Mouse (Mus musculus) liver, embryonic 14.5 days (tissue): ENCODE measurements around the gene Mast3. TPM values are rescaled to one million over a fixed set of nuclear protein-coding genes. Genes with fewer than 3 reads are reported as not detected.

Experiments used
- ATAC-seq: fragments of 200-750 bp; cut with Nextera tagmentation; 2 replicates; pipeline ENCODE4 v1.8.0; 2017; ENCODE audit warnings: moderate number of reproducible peaks, mild to moderate bottlenecking, moderate library complexity; ENCODE audit not compliant: insufficient read depth
- DNase-seq, 3 experiments: peaks; one replicate each; pipeline ENCODE4 v3.0.0-alpha.2; 2012 to 2013; ENCODE audit warnings: low read depth in 3 of 3, low spot score in 3 of 3
- H3K27ac ChIP-seq: fragments of 300-500 bp; sonication (generic); 2 replicates; pipeline ENCODE4 v1.5.1; 2014; ENCODE audit warnings: moderate library complexity, mild to moderate bottlenecking, control low read depth, inconsistent platforms
- H3K27me3 ChIP-seq: fragments of 300-500 bp; sonication (generic); 2 replicates; pipeline ENCODE4 v1.6.1; 2014; ENCODE audit warnings: mild to moderate bottlenecking, low read length, moderate library complexity; ENCODE audit not compliant: control insufficient read depth, insufficient read depth
- H3K36me3 ChIP-seq: fragments of 300-500 bp; sonication (generic); replicated peaks from 2 replicates; pipeline ENCODE4 v1.6.1; 2014; ENCODE audit warnings: low read depth; ENCODE audit not compliant: control insufficient read depth, insufficient read depth
- H3K4me1 ChIP-seq, 2 experiments: fragments of 200-500 bp in 1 of 2; fragments of 300-500 bp in 1 of 2; sonication (generic) in 1 of 2; replicated peaks; 2 replicates each; pipeline ENCODE4 v1.6.1; 2012 to 2014; ENCODE audit warnings: antibody characterized with exemption in 1 of 2, inconsistent platforms in 1 of 2, low read length in 1 of 2; ENCODE audit not compliant: control insufficient read depth in 2 of 2, insufficient read depth in 2 of 2
- H3K4me2 ChIP-seq: fragments of 300-500 bp; sonication (generic); 2 replicates; pipeline ENCODE4 v1.6.1; 2014; ENCODE audit warnings: low read depth, mild to moderate bottlenecking, control low read depth, moderate library complexity
- H3K4me3 ChIP-seq, 2 experiments: fragments of 200-500 bp in 1 of 2; fragments of 300-500 bp in 1 of 2; sonication (generic) in 1 of 2; 2 replicates each; pipeline ENCODE4 v1.5.1; 2012 to 2014; ENCODE audit warnings: low read depth in 2 of 2, low read length in 2 of 2, mild to moderate bottlenecking in 2 of 2, control low read depth in 1 of 2, inconsistent platforms in 1 of 2, moderate library complexity in 1 of 2; ENCODE audit not compliant: insufficient read depth in 1 of 2
- H3K9ac ChIP-seq: fragments of 300-500 bp; sonication (generic); replicated peaks from 2 replicates; pipeline ENCODE4 v1.6.1; 2014; ENCODE audit warnings: mild to moderate bottlenecking, control low read depth, moderate library complexity
- H3K9me3 ChIP-seq: fragments of 300-500 bp; sonication (generic); 2 replicates; pipeline ENCODE4 v1.6.1; 2016; ENCODE audit warnings: low read length, mixed read lengths; ENCODE audit not compliant: control insufficient read depth
- CTCF ChIP-seq: IDR thresholded peaks from 2 replicates; pipeline ENCODE4 v1.5.1; 2016; ENCODE audit warnings: antibody characterized with exemption, low read depth, control low read depth
- EP300 ChIP-seq: IDR thresholded peaks from 2 replicates; pipeline ENCODE4 v1.6.1; 2016; ENCODE audit warnings: antibody characterized with exemption, low read depth
- WGBS: fragments of 180-500 bp; shearing (Covaris S2); extraction: QIAGEN DNeasy Blood & Tissue Kit; methylation state at CpG from one replicate; pipeline ENCODE4 v1.1.7; 2014; ENCODE audit not compliant: insufficient replicate concordance; 5-methylcytosine and 5-hydroxymethylcytosine counted together
- polyA plus RNA-seq, 2 experiments: library from polyadenylated mRNA; depleted of rRNA in 1 of 2; stranded (reverse) in 1 of 2; unstranded in 1 of 2; fragments of >200 nt; fragmentation: Nextera tagmentation in 1 of 2; extraction: Ambion mirVana in 1 of 2; gene quantifications; 2 replicates each; pipeline versions ENCODE4 v1.2.1 to v1.2.3; 2012 to 2014

The Mast3 gene
- polyA plus RNA-seq, 2 experiments = 5.4 to 11.1 TPM

DNA sequence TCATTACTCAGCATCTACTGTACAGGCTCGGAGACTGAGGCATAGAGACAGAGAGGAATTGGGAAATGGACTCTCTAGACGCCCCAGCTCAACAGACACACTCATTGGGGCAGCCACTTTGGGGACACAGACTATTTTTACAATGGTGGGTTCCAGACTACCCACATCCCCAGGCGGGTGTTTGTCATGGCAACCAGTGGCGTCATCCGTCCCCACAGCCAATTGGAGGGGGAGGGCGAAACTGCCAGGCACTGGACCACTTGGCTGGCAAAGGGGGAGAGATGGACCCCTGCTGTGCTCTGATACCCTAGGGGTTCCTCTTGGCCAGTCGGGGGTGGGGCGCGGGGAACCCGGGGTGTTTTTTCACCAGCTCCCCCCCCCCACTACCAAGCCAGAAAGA is 4.2 kb downstream of the Mast3 start:
- WGBS = 57% methylated on average over 10 of the region's 10 CpGs
- Histone ChIP-seq H3K27ac (no peak overlapping the region), H3K9ac (no peak overlapping the region), H3K36me3 (no peaks in the 10 kb centered on the region), H3K4me1 (peaks cover 21 to 22% of the 10 kb centered on the region in 2 experiments), H3K27me3 (peaks cover 37% of the 10 kb centered on the region), H3K4me3 (no peak overlapping the region), H3K4me2 (no peak overlapping the region), H3K9me3 (no peaks in the 10 kb centered on the region)
- TF ChIP-seq CTCF = no peak
- no peak for TF ChIP-seq EP300
- ATAC-seq (no peak), DNase-seq (no peak)

DNA sequence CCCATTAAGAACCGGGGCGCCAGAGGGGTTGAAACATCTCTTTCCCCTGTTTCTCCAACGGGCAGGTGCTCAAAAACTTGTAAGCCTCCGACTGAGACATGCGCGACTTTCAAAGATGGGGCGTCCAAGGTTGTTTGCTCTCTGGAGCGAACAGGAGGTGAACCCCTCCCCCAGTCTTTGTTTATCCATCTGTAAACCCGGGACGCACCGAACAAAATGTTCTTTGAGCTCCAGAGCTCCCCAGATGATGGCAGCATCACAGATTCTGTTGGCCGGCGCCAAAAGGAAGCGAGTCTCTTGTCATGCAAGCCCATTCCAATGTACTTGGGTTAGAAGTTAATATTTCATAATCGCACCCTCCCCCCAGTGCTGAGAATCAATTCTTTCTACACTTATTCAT is 6.6 kb downstream of the Mast3 start:
- DNase-seq (no peak), ATAC-seq (no peak)
- Histone ChIP-seq H3K27me3 (peaks cover 40% of the 10 kb centered on the region), H3K4me1 (peaks cover 9 to 12% of the 10 kb centered on the region in 2 experiments), H3K9me3 (no peaks in the 10 kb centered on the region), H3K27ac (no peak overlapping the region), H3K4me3 (peak overlapping the region in 1 of 2 experiments; percentile 65; a peak in 2 of 4 replicates), H3K9ac (no peak overlapping the region), H3K36me3 (no peaks in the 10 kb centered on the region), H3K4me2 (peak overlapping the region; percentile 87)
- TF ChIP-seq EP300 (no peak), CTCF (no peak)
- WGBS = 17% methylated on average over 15 of the region's 15 CpGs

GRCm38 (mm10) chr8:70797081-70798070 is 7.5 kb downstream of the Mast3 start:
- peak overlapping the region; percentile 45; the same call in 1 of the 2 replicates for H3K9ac ChIP-seq
- H3K27ac ChIP-seq = no peak overlapping the region; the same call in 1 of the 2 replicates
- peak overlapping the region; percentile 47 to 65 for H3K4me3 ChIP-seq
- DNase-seq (peak; percentile 86 to 93 (median 86)), ATAC-seq (peak; percentile 83)
- TF ChIP-seq EP300 (no peak), CTCF (no peak)
- H3K27me3 ChIP-seq = peaks cover 40% of the 10 kb centered on the region
- no peaks in the 10 kb centered on the region for H3K9me3 ChIP-seq
- WGBS = under 1% methylated on average over 53 of the region's 57 CpGs
- H3K4me2 ChIP-seq = peak overlapping the region; percentile 87
- no peaks in the 10 kb centered on the region for H3K36me3 ChIP-seq
- H3K4me1 ChIP-seq = peaks cover 11 to 14% of the 10 kb centered on the region in 2 experiments

- ATAC-seq = 0 out of 2 replicates have a peak, but pooled peaks have one; percentile 0
- Histone ChIP-seq H3K4me2 (peak overlapping the region; percentile 87), H3K27me3 (peaks cover 40% of the 10 kb centered on the region), H3K9me3 (no peaks in the 10 kb centered on the region), H3K36me3 (no peaks in the 10 kb centered on the region), H3K27ac (no peak overlapping the region), H3K4me3 (peak overlapping the region; percentile 48 to 65), H3K9ac (peak overlapping the region; percentile 56), H3K4me1 (peaks cover 14 to 17% of the 10 kb centered on the region in 2 experiments)
- TF ChIP-seq EP300 (no peak), CTCF (no peak)
- no peak for DNase-seq
- 6% methylated on average over 54 of the region's 54 CpGs for WGBS
Measured at GRCm38 (mm10) chr8:70796403-70797080, 8.3 kb downstream of the Mast3 start.
